Mouse (Mus musculus): ENCODE results near the gene Hdac6. TPM values are rescaled to one million over a fixed set of nuclear protein-coding genes. Genes with fewer than 3 reads are reported as not detected.

Hdac6 gene
- polyA plus RNA-seq, 2 experiments: 28.1 to 67.3 TPM

DNA sequence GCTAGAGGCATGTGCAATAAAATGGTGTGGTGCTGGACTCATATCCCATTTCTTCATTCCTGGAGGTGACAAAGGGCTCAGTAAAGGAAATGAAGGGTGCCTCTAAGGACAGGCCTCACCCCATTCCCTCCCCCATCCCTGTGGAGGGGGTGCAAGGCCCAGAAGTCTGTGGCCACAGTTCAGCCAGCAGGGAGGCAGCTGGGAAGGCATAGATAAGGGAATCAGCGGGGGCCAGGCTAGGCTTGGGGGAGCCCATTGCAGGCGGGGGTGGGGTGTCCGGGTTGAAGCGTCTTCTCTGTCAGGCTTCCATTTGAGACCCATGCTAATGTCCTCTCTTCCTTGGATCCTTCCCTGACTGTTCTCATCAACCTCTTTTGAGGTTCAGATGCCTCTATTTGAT, 23.6 kb upstream of the Hdac6 start:
- Histone ChIP-seq H3K9ac (ENCODE audit: low read depth, low read length, severe bottlenecking) (no peak overlapping the region), H3K9me3 (ENCODE audit: control insufficient read depth, low read length) (no peaks in the 10 kb centered on the region), H3K27ac (replicated peaks; ENCODE audit: low read depth, low read length) (no peak overlapping the region), H3K36me3 (ENCODE audit: control insufficient read depth, insufficient read depth, low read length) (no peaks in the 10 kb centered on the region), H3K27me3 (ENCODE audit: control insufficient read depth, insufficient read depth, low read length) (no peaks in the 10 kb centered on the region), H3K4me3 (replicated peaks; ENCODE audit: low read length) (no peak overlapping the region), H3K4me2 (replicated peaks; ENCODE audit: low read depth, low read length, severe bottlenecking) (no peak overlapping the region), H3K4me1 (ENCODE audit: control insufficient read depth, insufficient read depth, low read length) (no peaks in the 10 kb centered on the region)
- DNase-seq (ENCODE audit: low spot score) (no peak), ATAC-seq (ENCODE audit: low FRiP score, low read depth) (no peak)
- no peak for TF ChIP-seq POLR2A (IDR thresholded peaks at IDR 0.05; ENCODE audit: borderline replicate concordance, extremely low read depth, insufficient read depth, insufficient read length)
- 63% methylated on average over 4 of the region's 4 CpGs for WGBS

DNA sequence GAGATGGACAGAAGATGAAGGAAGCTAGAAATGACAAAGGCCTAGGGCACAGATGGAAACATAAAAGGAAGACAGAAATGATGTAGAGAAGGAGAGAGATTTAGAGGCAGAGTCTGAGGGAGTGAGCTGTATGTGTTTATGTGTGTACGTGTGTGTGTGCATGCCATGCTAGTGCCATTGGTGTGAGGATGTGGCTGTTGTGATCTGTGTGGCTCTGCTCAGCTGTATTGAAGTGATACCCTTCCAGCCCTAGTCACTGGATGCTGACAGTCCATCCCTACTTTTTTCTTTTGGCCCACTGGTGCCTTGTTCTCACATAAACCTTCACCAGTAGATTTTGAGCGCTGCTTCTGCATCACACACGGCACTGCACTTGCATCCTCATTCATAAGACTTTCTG, 21.2 kb upstream of the Hdac6 start:
- WGBS: 69% methylated on average over 3 of the region's 3 CpGs
- no peak for DNase-seq (ENCODE audit: low spot score)
- no peaks in the 10 kb centered on the region for H3K36me3 ChIP-seq (ENCODE audit: control insufficient read depth, insufficient read depth, low read length)
- H3K4me3 ChIP-seq (replicated peaks; ENCODE audit: low read length): no peak overlapping the region
- H3K4me1 ChIP-seq (ENCODE audit: control insufficient read depth, insufficient read depth, low read length): no peaks in the 10 kb centered on the region
- no peaks in the 10 kb centered on the region for H3K27me3 ChIP-seq (ENCODE audit: control insufficient read depth, insufficient read depth, low read length)
- TF ChIP-seq POLR2A (IDR thresholded peaks at IDR 0.05; ENCODE audit: borderline replicate concordance, extremely low read depth, insufficient read depth, insufficient read length): no peak
- no peak overlapping the region for H3K27ac ChIP-seq (replicated peaks; ENCODE audit: low read depth, low read length)
- ATAC-seq (ENCODE audit: low FRiP score, low read depth): no peak
- no peak overlapping the region for H3K9ac ChIP-seq (ENCODE audit: low read depth, low read length, severe bottlenecking)
- H3K4me2 ChIP-seq (replicated peaks; ENCODE audit: low read depth, low read length, severe bottlenecking): no peak overlapping the region
- no peaks in the 10 kb centered on the region for H3K9me3 ChIP-seq (ENCODE audit: control insufficient read depth, low read length)

- Histone ChIP-seq H3K4me2 (replicated peaks; ENCODE audit: low read depth, low read length, severe bottlenecking) (no peak overlapping the region), H3K4me1 (ENCODE audit: control insufficient read depth, insufficient read depth, low read length) (no peaks in the 10 kb centered on the region), H3K27ac (replicated peaks; ENCODE audit: low read depth, low read length) (no peak overlapping the region), H3K36me3 (ENCODE audit: control insufficient read depth, insufficient read depth, low read length) (no peaks in the 10 kb centered on the region), H3K9me3 (ENCODE audit: control insufficient read depth, low read length) (no peaks in the 10 kb centered on the region), H3K9ac (ENCODE audit: low read depth, low read length, severe bottlenecking) (no peak overlapping the region), H3K4me3 (replicated peaks; ENCODE audit: low read length) (no peak overlapping the region), H3K27me3 (ENCODE audit: control insufficient read depth, insufficient read depth, low read length) (no peaks in the 10 kb centered on the region)
- no peak for ATAC-seq (ENCODE audit: low FRiP score, low read depth)
- no peak for DNase-seq (ENCODE audit: low spot score)
- WGBS: 88% methylated on average over 8 of the region's 8 CpGs
- TF ChIP-seq POLR2A (IDR thresholded peaks at IDR 0.05; ENCODE audit: borderline replicate concordance, extremely low read depth, insufficient read depth, insufficient read length): no peak
Observed at GRCm38 (mm10) chrX:7968226-7968625, 20.5 kb upstream of the Hdac6 start.

GRCm38 (mm10) chrX:7967596-7968201, 20.0 kb upstream of the Hdac6 start:
- 74% methylated on average over 6 of the region's 9 CpGs for WGBS
- Histone ChIP-seq H3K9ac (ENCODE audit: low read depth, low read length, severe bottlenecking) (no peak overlapping the region), H3K4me3 (replicated peaks; ENCODE audit: low read length) (no peak overlapping the region), H3K36me3 (ENCODE audit: control insufficient read depth, insufficient read depth, low read length) (no peaks in the 10 kb centered on the region), H3K4me2 (replicated peaks; ENCODE audit: low read depth, low read length, severe bottlenecking) (no peak overlapping the region), H3K9me3 (ENCODE audit: control insufficient read depth, low read length) (no peaks in the 10 kb centered on the region), H3K27ac (replicated peaks; ENCODE audit: low read depth, low read length) (no peak overlapping the region), H3K4me1 (ENCODE audit: control insufficient read depth, insufficient read depth, low read length) (no peaks in the 10 kb centered on the region), H3K27me3 (ENCODE audit: control insufficient read depth, insufficient read depth, low read length) (no peaks in the 10 kb centered on the region)
- no peak for TF ChIP-seq POLR2A (IDR thresholded peaks at IDR 0.05; ENCODE audit: borderline replicate concordance, extremely low read depth, insufficient read depth, insufficient read length)
- DNase-seq (ENCODE audit: low spot score) (no peak), ATAC-seq (ENCODE audit: low FRiP score, low read depth) (no peak)

- Histone ChIP-seq H3K9me3 (ENCODE audit: control insufficient read depth, low read length) (no peaks in the 10 kb centered on the region), H3K9ac (ENCODE audit: low read depth, low read length, severe bottlenecking) (no peak overlapping the region), H3K27me3 (ENCODE audit: control insufficient read depth, insufficient read depth, low read length) (no peaks in the 10 kb centered on the region), H3K4me3 (replicated peaks; ENCODE audit: low read length) (no peak overlapping the region), H3K27ac (replicated peaks; ENCODE audit: low read depth, low read length) (no peak overlapping the region), H3K4me2 (replicated peaks; ENCODE audit: low read depth, low read length, severe bottlenecking) (no peak overlapping the region), H3K36me3 (ENCODE audit: control insufficient read depth, insufficient read depth, low read length) (no peaks in the 10 kb centered on the region), H3K4me1 (ENCODE audit: control insufficient read depth, insufficient read depth, low read length) (no peaks in the 10 kb centered on the region)
- ATAC-seq (ENCODE audit: low FRiP score, low read depth) (no peak), DNase-seq (ENCODE audit: low spot score) (no peak)
- 75% methylated on average over 4 of the region's 4 CpGs for WGBS
- no peak for TF ChIP-seq POLR2A (IDR thresholded peaks at IDR 0.05; ENCODE audit: borderline replicate concordance, extremely low read depth, insufficient read depth, insufficient read length)
Observed at GRCm38 (mm10) chrX:7966161-7966560, 18.5 kb upstream of the Hdac6 start.
